Mouse (Mus musculus) liver, embryonic 11.5 days (tissue): ENCODE results near the gene Lrrc63. TPM values are rescaled to one million over a fixed set of nuclear protein-coding genes. Genes with fewer than 3 reads are reported as not detected.
"Not testable (repeated sequence)": the region's sequence is repeated elsewhere in the genome, so short reads cannot be mapped to it uniquely, and the experiment has no call there.

ENCODE experiments used
- ATAC-seq: fragments of 200-750 bp; cut with Nextera tagmentation; replicated peaks from 2 replicates; pipeline ENCODE4 v1.8.0; 2017; ENCODE audit warnings: moderate number of reproducible peaks, mild to moderate bottlenecking, moderate TSS enrichment, moderate library complexity; ENCODE audit not compliant: low FRiP score
- DNase-seq: peaks from one replicate; pipeline ENCODE4 v3.0.0-alpha.2; 2017; ENCODE audit warnings: low spot score
- H3K27ac ChIP-seq: fragments of 300-500 bp; sonication (generic); 2 replicates; pipeline ENCODE4 v1.5.1; 2014; ENCODE audit warnings: mild to moderate bottlenecking, low read depth, low read length, control low read depth
- H3K27me3 ChIP-seq: fragments of 300-500 bp; sonication (generic); replicated peaks from 2 replicates; pipeline ENCODE4 v1.6.1; 2014; ENCODE audit warnings: low read length, mixed read lengths; ENCODE audit not compliant: control insufficient read depth, insufficient read depth
- H3K36me3 ChIP-seq: fragments of 300-500 bp; sonication (generic); 2 replicates; pipeline ENCODE4 v1.6.1; 2014; ENCODE audit warnings: mild to moderate bottlenecking, low read length, moderate library complexity, mixed read lengths; ENCODE audit not compliant: control insufficient read depth, insufficient read depth
- H3K4me1 ChIP-seq: fragments of 300-500 bp; sonication (generic); replicated peaks from 2 replicates; pipeline ENCODE4 v1.6.1; 2014; ENCODE audit warnings: low read length, mixed read lengths; ENCODE audit not compliant: control insufficient read depth, insufficient read depth
- H3K4me2 ChIP-seq: fragments of 300-500 bp; sonication (generic); 2 replicates; pipeline ENCODE4 v1.6.1; 2014; ENCODE audit warnings: mild to moderate bottlenecking, control low read depth, moderate library complexity
- H3K4me3 ChIP-seq: fragments of 300-500 bp; sonication (generic); 2 replicates; pipeline ENCODE4 v1.5.1; 2014; ENCODE audit warnings: low read depth, low read length, control low read depth
- H3K9ac ChIP-seq: fragments of 300-500 bp; sonication (generic); 2 replicates; pipeline ENCODE4 v1.6.1; 2014; ENCODE audit warnings: low read depth, low read length, control low read depth
- H3K9me3 ChIP-seq: fragments of 300-500 bp; sonication (generic); 2 replicates; pipeline ENCODE4 v1.6.1; 2016; ENCODE audit warnings: low read length, inconsistent platforms, mixed read lengths; ENCODE audit not compliant: control insufficient read depth
- WGBS: fragments of 180-500 bp; shearing (Covaris S2); extraction: QIAGEN DNeasy Blood & Tissue Kit; methylation state at CpG from one replicate; pipeline ENCODE4 v1.1.7; 2014; 5-methylcytosine and 5-hydroxymethylcytosine counted together
- polyA plus RNA-seq: library from polyadenylated mRNA; unstranded; fragments of >200 nt; fragmentation: Nextera tagmentation; extraction: Ambion mirVana; gene quantifications from 2 replicates; pipeline ENCODE4 v1.2.1, GENCODE M21; 2014

The Lrrc63 gene
- polyA plus RNA-seq, 1 experiment from 2014 or later = not detected

DNA sequence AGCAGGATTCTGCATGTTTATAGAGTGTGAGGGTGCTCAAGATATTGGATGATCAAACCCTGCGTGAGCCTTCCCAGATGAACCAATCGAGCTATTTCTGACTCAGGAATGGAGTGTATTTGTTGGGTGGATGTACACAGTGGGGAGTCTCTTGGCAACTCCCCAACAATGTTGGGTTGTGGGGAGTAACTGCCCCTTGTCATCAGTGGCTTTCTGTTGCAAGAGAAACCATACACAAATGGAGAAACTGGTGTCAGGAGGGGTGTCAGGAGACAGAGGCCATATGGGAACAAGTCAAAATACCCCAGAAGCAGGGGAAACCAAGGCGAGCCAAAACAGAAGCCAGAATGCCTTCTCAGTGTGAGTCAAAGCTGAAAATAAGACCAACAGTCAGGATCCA is 20.5 kb upstream of the Lrrc63 start:
- H3K4me1 ChIP-seq = no peaks in the 10 kb centered on the region
- WGBS = 67% methylated on average over 3 of the region's 3 CpGs
- H3K9ac ChIP-seq = no peak overlapping the region
- H3K4me2 ChIP-seq = no peak overlapping the region
- no peaks in the 10 kb centered on the region for H3K27me3 ChIP-seq
- H3K4me3 ChIP-seq = no peak overlapping the region
- no peak for ATAC-seq
- no peaks in the 10 kb centered on the region for H3K36me3 ChIP-seq
- no peak for DNase-seq
- H3K27ac ChIP-seq = no peak overlapping the region
- no peaks in the 10 kb centered on the region for H3K9me3 ChIP-seq

DNA sequence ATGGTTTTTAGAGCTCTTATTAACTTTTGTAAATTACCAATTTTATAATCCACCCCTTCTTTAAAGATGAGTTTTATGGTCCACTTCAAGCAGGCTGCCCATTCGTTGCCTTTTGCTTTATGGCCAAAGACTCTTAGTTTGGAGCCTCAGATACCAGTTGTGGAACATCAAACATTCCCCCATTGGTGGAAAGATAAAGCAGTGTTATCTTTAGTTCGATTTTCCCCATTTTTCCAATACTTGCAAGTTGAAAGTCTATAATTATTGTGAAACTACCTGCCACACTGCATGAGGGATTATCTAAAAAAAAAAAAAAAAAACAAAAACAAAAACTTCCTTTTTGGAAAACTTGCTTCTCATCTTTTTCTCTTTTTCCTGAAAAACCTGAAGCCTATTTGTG is 20.0 kb upstream of the Lrrc63 start:
- no peaks in the 10 kb centered on the region for H3K36me3 ChIP-seq
- H3K9ac ChIP-seq = no peak overlapping the region
- no peaks in the 10 kb centered on the region for H3K4me1 ChIP-seq
- H3K27ac ChIP-seq = no peak overlapping the region
- DNase-seq (no peak), ATAC-seq (no peak)
- no peaks in the 10 kb centered on the region for H3K27me3 ChIP-seq
- 51% methylated on average over 2 of the region's 2 CpGs for WGBS
- no peaks in the 10 kb centered on the region for H3K9me3 ChIP-seq
- H3K4me3 ChIP-seq = no peak overlapping the region
- no peak overlapping the region for H3K4me2 ChIP-seq

DNA sequence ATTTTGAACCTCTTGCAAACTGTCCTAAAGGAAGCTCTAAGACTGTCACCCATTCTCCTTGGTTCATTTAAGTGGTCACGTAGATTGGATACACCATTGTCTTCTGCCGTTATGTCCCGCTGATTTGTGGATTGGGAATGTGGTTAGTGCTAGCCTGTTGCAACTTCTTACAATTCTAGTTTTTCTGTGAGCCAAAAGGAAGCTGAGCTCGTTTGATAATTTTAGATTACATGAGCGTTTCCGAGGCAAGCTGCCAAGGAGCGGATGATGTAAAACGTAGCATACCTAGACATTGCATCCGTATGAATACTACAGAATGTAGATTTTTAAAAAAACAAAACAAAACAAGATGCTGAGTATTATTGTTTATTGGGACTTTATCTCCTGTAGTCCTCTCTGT is 17.5 kb upstream of the Lrrc63 start:
- Histone ChIP-seq H3K27me3 (no peaks in the 10 kb centered on the region), H3K9ac (no peak overlapping the region), H3K4me2 (no peak overlapping the region), H3K9me3 (no peaks in the 10 kb centered on the region), H3K4me3 (no peak overlapping the region), H3K4me1 (no peaks in the 10 kb centered on the region), H3K27ac (no peak overlapping the region), H3K36me3 (no peaks in the 10 kb centered on the region)
- 47% methylated on average over 9 of the region's 9 CpGs for WGBS
- no peak for ATAC-seq
- DNase-seq = no peak

DNA sequence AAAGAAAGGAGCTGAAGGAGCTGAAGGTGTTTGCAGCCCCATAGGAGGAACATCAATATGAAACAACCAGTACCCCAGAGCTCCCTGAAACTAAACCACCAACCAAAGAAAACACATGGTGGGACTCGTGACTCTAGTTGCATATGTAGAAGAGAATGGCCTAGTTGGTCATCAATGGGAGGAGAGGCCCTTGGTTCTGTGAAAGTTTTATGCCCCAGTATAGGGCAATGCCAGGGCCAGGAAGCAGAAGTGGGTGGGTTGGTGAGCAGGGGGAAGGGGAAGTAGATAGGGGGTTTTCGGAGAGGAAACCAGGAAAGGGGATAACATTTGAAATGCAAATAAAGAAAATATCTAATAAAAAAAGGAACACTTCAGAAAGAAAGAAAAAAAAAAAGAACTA is 17.0 kb upstream of the Lrrc63 start:
- DNase-seq, H3K4me2 ChIP-seq, H3K27ac ChIP-seq, H3K4me3 ChIP-seq, H3K27me3 ChIP-seq, H3K4me1 ChIP-seq, H3K9me3 ChIP-seq, H3K36me3 ChIP-seq, H3K9ac ChIP-seq, ATAC-seq: not testable (repeated sequence)
- WGBS = 54% methylated on average over 2 of the region's 2 CpGs

DNA sequence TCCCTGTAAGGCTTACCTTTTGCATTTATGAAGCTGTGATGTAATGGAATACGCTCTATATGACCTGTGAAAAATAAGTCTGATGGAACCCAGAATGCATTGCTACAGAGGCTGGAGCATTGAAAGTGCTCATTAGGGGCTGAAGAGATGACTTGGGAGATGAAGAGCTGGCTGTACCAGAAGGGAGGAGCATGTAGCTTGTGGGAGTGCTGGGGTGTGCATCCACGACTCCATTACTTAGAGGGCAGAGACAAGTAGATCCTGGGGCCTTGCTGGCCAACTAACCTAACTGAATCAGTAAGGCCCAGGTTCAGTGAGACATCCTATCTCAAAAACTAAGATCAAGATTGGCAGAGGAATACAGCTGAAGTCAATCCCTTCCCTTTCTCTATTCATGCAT is 8.5 kb upstream of the Lrrc63 start:
- no peak overlapping the region for H3K4me3 ChIP-seq
- H3K27ac ChIP-seq = peak overlapping the region; percentile 92
- H3K4me1 ChIP-seq = peaks cover 26% of the 10 kb centered on the region
- H3K4me2 ChIP-seq = peak overlapping the region; percentile 47; the same call in 1 of the 2 replicates
- 59% methylated on average over 2 of the region's 2 CpGs for WGBS
- no peaks in the 10 kb centered on the region for H3K27me3 ChIP-seq
- ATAC-seq (peak; percentile 27; the same call in 1 of the 2 replicates), DNase-seq (no peak)
- no peaks in the 10 kb centered on the region for H3K9me3 ChIP-seq
- H3K36me3 ChIP-seq = no peaks in the 10 kb centered on the region
- H3K9ac ChIP-seq = no peak overlapping the region; the same call in 1 of the 2 replicates

DNA sequence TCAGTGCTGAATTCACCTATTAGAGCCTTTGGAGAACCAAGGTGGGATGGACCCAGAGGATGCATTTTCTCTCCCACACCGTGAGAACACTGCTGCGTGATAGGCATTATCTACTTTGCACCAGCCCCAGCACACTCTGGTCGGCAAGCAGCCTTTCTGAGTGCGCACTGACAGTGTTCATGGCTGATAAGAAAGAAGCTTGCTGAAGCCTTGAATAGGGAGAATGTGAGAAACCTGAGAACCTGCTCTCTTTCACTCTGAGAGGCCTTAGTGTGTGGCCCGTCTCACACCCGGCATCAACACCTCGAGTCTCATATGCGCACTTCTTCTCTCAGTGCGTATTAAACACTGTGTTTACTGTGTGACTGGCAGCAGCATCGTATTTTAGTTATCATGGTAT is 7.8 kb upstream of the Lrrc63 start:
- H3K4me3 ChIP-seq = no peak overlapping the region
- peak overlapping the region; percentile 47 for H3K4me2 ChIP-seq
- H3K27me3 ChIP-seq = no peaks in the 10 kb centered on the region
- DNase-seq (peak; percentile 41), ATAC-seq (peak; percentile 100)
- H3K36me3 ChIP-seq = no peaks in the 10 kb centered on the region
- peak overlapping the region; percentile 92 for H3K27ac ChIP-seq
- H3K9me3 ChIP-seq = no peaks in the 10 kb centered on the region
- H3K9ac ChIP-seq = no peak overlapping the region
- 28% methylated on average over 10 of the region's 10 CpGs for WGBS
- peaks cover 26% of the 10 kb centered on the region for H3K4me1 ChIP-seq

DNA sequence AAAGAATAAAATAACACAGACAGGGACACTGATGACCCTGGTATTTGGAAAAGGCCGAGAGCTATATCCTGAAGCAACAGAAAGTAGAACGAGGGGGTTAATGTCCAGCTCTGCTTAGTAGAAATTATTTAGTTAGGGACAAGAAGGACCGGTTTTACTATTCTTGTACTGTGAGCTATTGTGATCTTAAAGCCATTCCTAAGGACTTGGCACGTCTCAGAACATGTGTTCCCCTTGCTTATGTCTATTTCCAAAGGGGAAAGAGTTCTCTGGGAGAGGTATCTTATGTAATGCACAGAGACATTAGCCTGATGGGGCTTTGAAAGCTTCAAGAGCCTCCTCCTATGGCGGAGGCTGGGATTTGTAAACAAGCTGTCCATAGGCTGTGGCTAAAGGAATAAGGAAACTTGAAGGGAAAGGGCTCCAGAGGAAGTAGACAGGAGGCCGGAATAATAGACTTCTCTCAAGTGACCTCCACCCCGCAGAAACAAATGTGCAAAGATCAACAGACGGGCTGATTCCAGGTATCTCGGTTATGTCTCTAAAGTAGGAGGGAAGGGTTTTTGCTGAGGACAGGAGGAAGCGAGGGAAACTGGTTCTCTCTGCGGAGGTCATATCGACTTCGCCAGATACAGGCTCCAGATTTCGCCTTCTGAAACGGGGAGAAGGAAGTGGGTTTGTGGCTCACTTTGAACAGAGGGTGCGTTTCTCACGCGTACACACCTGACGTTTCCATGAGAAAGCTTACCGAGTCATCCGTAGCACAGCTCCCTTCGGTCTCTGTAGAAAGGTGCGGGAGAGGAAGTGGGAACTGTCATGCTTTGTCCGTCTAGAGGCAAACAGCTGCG is 5.7 kb upstream of the Lrrc63 start:
- Histone ChIP-seq H3K4me2 (peak overlapping the region; percentile 64), H3K4me1 (peaks cover 26% of the 10 kb centered on the region), H3K36me3 (no peaks in the 10 kb centered on the region), H3K27me3 (no peaks in the 10 kb centered on the region), H3K9ac (peak overlapping the region; percentile 30; the same call in 1 of the 2 replicates), H3K9me3 (no peaks in the 10 kb centered on the region), H3K27ac (no peak overlapping the region), H3K4me3 (peak overlapping the region; percentile 33)
- ATAC-seq (no peak), DNase-seq (no peak)
- 44% methylated on average over 25 of the region's 25 CpGs for WGBS

DNA sequence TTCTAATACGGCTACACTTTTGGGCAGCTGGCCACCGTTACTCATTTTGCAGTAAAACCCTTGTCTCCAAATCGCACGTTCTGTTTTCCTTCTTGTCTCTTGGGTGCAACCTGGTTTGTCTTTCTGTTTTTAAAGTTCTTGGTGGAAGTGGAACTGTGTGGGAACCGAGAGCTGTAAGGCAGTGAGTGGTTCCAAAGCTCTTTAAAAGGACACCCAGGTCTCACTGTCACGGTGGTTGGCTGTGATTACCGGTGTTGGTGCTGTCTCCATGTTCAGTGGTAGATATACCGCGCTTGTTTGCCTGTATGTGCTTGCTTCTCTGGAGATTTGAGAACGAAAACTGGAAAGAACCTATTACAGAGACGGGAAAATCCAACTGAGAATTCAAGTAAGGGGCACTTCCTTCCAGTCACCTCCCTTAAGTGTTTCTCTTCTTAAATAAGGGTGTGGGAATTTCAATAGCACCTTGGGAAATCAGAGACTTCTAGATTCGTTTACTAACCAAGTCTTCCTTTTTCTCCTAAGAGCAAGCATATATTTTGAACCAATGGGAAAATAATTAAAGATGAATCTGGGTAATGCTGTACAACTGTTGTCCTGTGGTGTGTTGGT is 749 bp upstream of the Lrrc63 start:
- Histone ChIP-seq H3K9me3 (no peaks in the 10 kb centered on the region), H3K4me1 (peaks cover 1% of the 10 kb centered on the region; the same call in 1 of the 2 replicates), H3K4me2 (peak overlapping the region; percentile 89), H3K4me3 (peak overlapping the region; percentile 73), H3K27ac (no peak overlapping the region), H3K36me3 (no peaks in the 10 kb centered on the region), H3K9ac (peak overlapping the region; percentile 4; the same call in 1 of the 2 replicates), H3K27me3 (no peaks in the 10 kb centered on the region)
- no peak for DNase-seq
- ATAC-seq = peak; percentile 26; the same call in 1 of the 2 replicates
- WGBS = 4% methylated on average over 12 of the region's 12 CpGs
